Mouse (Mus musculus): Measurements from ENCODE around the gene Eprs. TPM values are rescaled to one million over a fixed set of nuclear protein-coding genes. Genes with fewer than 3 reads are reported as not detected.

Eprs gene
- total and polyA plus RNA-seq, 3 experiments, result 208 to 234 (median 223) TPM

GRCm38 (mm10) chr1:185473437-185473836, 110.6 kb downstream of the Eprs start:
- no peaks in the 10 kb centered on the region for H3K4me1 ChIP-seq (ENCODE audit: control insufficient read depth in 1 of 2, insufficient read depth in 2 of 2)
- H3K4me3 ChIP-seq (replicated peaks in 1 of 3; ENCODE audit: low read depth in 2 of 3, low read length in 2 of 3, poor library complexity in 1 of 3), result no peak overlapping the region
- H3K27me3 ChIP-seq (replicated peaks), result no peaks in the 10 kb centered on the region
- no peak for DNase-seq (ENCODE audit: extremely low read depth)
- dilution Hi-C loops (cut with MboI; ENCODE audit: extremely low pct_ligation_motif_present, extremely low pct_unique_long_range_greater_than_20kb, low sequenced_read_pairs) (no loop called here), in situ Hi-C loops (cut with MboI; ENCODE audit: low pct_ligation_motif_present, low pct_unique_long_range_greater_than_20kb, low sequenced_read_pairs) (no loop called here)
- H3K4me2 ChIP-seq (ENCODE audit: insufficient read depth, low read depth, poor library complexity, severe bottlenecking), result no peak overlapping the region
- no peaks in the 10 kb centered on the region for H3K79me2 ChIP-seq (replicated peaks; ENCODE audit: control insufficient read depth, extremely low read depth, insufficient read depth, poor library complexity, severe bottlenecking)
- no peak overlapping the region for H3K9ac ChIP-seq (ENCODE audit: insufficient read depth, low read depth)
- no peaks in the 10 kb centered on the region for H3K9me3 ChIP-seq (replicated peaks; ENCODE audit: low read length)
- H3K36me3 ChIP-seq (replicated peaks in 1 of 2; ENCODE audit: control insufficient read depth in 1 of 2, insufficient read depth in 1 of 2, low read length in 1 of 2), result no peaks in the 10 kb centered on the region
- H3K27ac ChIP-seq (ENCODE audit: insufficient read depth, low read depth), result no peak overlapping the region
- TF ChIP-seq RAD21 (IDR thresholded peaks at IDR 0.05; ENCODE audit: low read depth, low read length), result no peak
- TF ChIP-seq USF1 (IDR thresholded peaks at IDR 0.05; ENCODE audit: low read depth, low read length), result no peak
- no peak for TF ChIP-seq JUN (IDR thresholded peaks at IDR 0.05; ENCODE audit: insufficient read depth, low read depth, low read length)
- TF ChIP-seq NELFE (IDR thresholded peaks at IDR 0.05; ENCODE audit: low read depth, low read length), result no peak
- no peak for TF ChIP-seq SIN3A (IDR thresholded peaks at IDR 0.05; ENCODE audit: low read length)
- TF ChIP-seq TCF12 (IDR thresholded peaks at IDR 0.05; ENCODE audit: low read depth, low read length), result no peak
- no peak for TF ChIP-seq ETS1 (conservative IDR thresholded peaks at IDR 0.05; ENCODE audit: low read depth, low read length)
- TF ChIP-seq USF2 (conservative IDR thresholded peaks at IDR 0.05; ENCODE audit: low read depth, low read length), result no peak
- no peak for TF ChIP-seq ZC3H11A (IDR thresholded peaks at IDR 0.05; ENCODE audit: low read depth, low read length)
- TF ChIP-seq POLR2A (IDR thresholded peaks at IDR 0.05; ENCODE audit: low read depth, low read length), result no peak

Other genes with a start within 250 kb of the Eprs start
- 24.0 and 24.7 TPM in 2 replicates for gene Rab3gap2, start 158.9 kb upstream of the Eprs start, total RNA-seq (2012; rRNA removed)
- gene Rab3gap2, start 158.9 kb upstream of the Eprs start, total RNA-seq (2014; rRNA removed), result 22.1 and 22.7 TPM in 2 replicates
- gene Rab3gap2, start 158.9 kb upstream of the Eprs start, polyA plus RNA-seq (2012; ENCODE audit: insufficient read length, low read depth), result 34.5 and 39.1 TPM in 2 replicates
- gene Iars2, start 33.6 kb upstream of the Eprs start, total RNA-seq (2012; rRNA removed), result 37.2 and 39.0 TPM in 2 replicates
- gene Iars2, start 33.6 kb upstream of the Eprs start, total RNA-seq (2014; rRNA removed), result 47.2 and 53.6 TPM in 2 replicates
- 39.4 and 41.9 TPM in 2 replicates for gene Iars2, start 33.6 kb upstream of the Eprs start, polyA plus RNA-seq (2012; ENCODE audit: insufficient read length, low read depth)
- 59.4 and 80.6 TPM in 2 replicates for gene Bpnt1, start 30.9 kb upstream of the Eprs start, total RNA-seq (2012; rRNA removed)
- gene Bpnt1, start 30.9 kb upstream of the Eprs start, total RNA-seq (2014; rRNA removed), result 71.9 and 81.8 TPM in 2 replicates
- 38.4 and 41.8 TPM in 2 replicates for gene Bpnt1, start 30.9 kb upstream of the Eprs start, polyA plus RNA-seq (2012; ENCODE audit: insufficient read length, low read depth)
- gene Slc30a10, start 91.8 kb downstream of the Eprs start, total RNA-seq (2012; rRNA removed), result not detected in 2 replicates
- not detected in 2 replicates for gene Slc30a10, start 91.8 kb downstream of the Eprs start, total RNA-seq (2014; rRNA removed)
- gene Slc30a10, start 91.8 kb downstream of the Eprs start, polyA plus RNA-seq (2012; ENCODE audit: insufficient read length, low read depth), result not detected in 2 replicates